Mouse (Mus musculus) midbrain, embryonic 14.5 days (tissue): Measurements from ENCODE around the gene Adgrl2. TPM values are rescaled to one million over a fixed set of nuclear protein-coding genes. Genes with fewer than 3 reads are reported as not detected.

Experiments
- ATAC-seq: fragments of 200-750 bp; cut with Nextera tagmentation; 2 replicates; pipeline ENCODE4 v1.8.0; 2017; ENCODE audit warnings: moderate number of reproducible peaks, moderate library complexity; ENCODE audit not compliant: low FRiP score, low TSS enrichment
- DNase-seq: peaks from one replicate; pipeline ENCODE4 v3.0.0-alpha.2; 2015
- H3K27ac ChIP-seq: fragments of 300-500 bp; sonication (generic); replicated peaks from 2 replicates; pipeline ENCODE4 v1.5.1; 2014; ENCODE audit warnings: mild to moderate bottlenecking, low read depth, low read length, moderate library complexity
- H3K27me3 ChIP-seq: fragments of 300-500 bp; sonication (generic); 2 replicates; pipeline ENCODE4 v1.6.1; 2014; ENCODE audit warnings: low read length, control low read depth, mixed read lengths; ENCODE audit not compliant: control insufficient read depth, insufficient read depth
- H3K36me3 ChIP-seq: fragments of 300-500 bp; sonication (generic); 2 replicates; pipeline ENCODE4 v1.6.1; 2014; ENCODE audit warnings: low read length, control low read depth; ENCODE audit not compliant: control insufficient read depth, insufficient read depth
- H3K4me1 ChIP-seq: fragments of 300-500 bp; sonication (generic); 2 replicates; pipeline ENCODE4 v1.6.1; 2014; ENCODE audit warnings: mild to moderate bottlenecking, antibody characterized with exemption, low read length, control low read depth; ENCODE audit not compliant: control insufficient read depth, insufficient read depth
- H3K4me2 ChIP-seq: fragments of 300-500 bp; sonication (generic); 2 replicates; pipeline ENCODE4 v1.6.1; 2014; ENCODE audit warnings: mild to moderate bottlenecking, low read length, moderate library complexity
- H3K4me3 ChIP-seq: fragments of 300-500 bp; sonication (generic); replicated peaks from 2 replicates; pipeline ENCODE4 v1.5.1; 2014; ENCODE audit warnings: low read depth, low read length
- H3K9ac ChIP-seq: fragments of 300-500 bp; sonication (generic); replicated peaks from 2 replicates; pipeline ENCODE4 v1.6.1; 2014; ENCODE audit warnings: mild to moderate bottlenecking, low read length, moderate library complexity
- H3K9me3 ChIP-seq: fragments of 300-500 bp; sonication (generic); 2 replicates; pipeline ENCODE4 v1.6.1; 2016; ENCODE audit warnings: low read length, control low read depth, mixed read lengths; ENCODE audit not compliant: control insufficient read depth
- WGBS: fragments of 180-500 bp; shearing (Covaris S2); extraction: QIAGEN DNeasy Blood & Tissue Kit; methylation state at CpG from one replicate; pipeline ENCODE4 v1.1.7; 2014; 5-methylcytosine and 5-hydroxymethylcytosine counted together
- polyA plus RNA-seq: library from polyadenylated mRNA; unstranded; fragments of >200 nt; fragmentation: Nextera tagmentation; extraction: Ambion mirVana; gene quantifications from 2 replicates; pipeline ENCODE4 v1.2.1, GENCODE M21; 2014

The Adgrl2 gene
- polyA plus RNA-seq, 1 experiment from 2014 or later: 160 TPM

DNA sequence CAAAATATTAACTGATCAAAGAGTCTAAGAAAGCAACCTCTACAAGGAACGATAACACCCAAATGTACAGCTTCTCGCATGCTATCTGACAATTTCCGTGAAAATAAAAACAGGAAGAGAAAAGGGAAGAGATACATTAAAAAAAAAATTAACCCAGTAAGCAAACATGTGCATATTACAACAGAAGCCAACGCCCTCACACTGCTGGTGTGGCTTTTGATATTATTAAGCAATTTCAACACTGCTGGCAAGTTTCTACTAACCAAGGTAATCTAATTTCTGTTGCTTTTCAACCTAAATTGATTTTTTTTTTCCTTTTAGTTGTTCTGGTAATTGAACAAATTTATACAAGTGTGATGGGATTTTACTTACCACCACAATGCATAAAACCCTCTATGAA lies 8.0 kb downstream of the Adgrl2 start:
- no peak overlapping the region for H3K9ac ChIP-seq
- peaks cover 37% of the 10 kb centered on the region for H3K4me1 ChIP-seq
- H3K4me3 ChIP-seq: no peak overlapping the region
- no peak for ATAC-seq
- no peaks in the 10 kb centered on the region for H3K27me3 ChIP-seq
- no peaks in the 10 kb centered on the region for H3K9me3 ChIP-seq
- no peak overlapping the region; the same call in 1 of the 2 replicates for H3K4me2 ChIP-seq
- no peak overlapping the region for H3K27ac ChIP-seq
- H3K36me3 ChIP-seq: no peaks in the 10 kb centered on the region
- DNase-seq: no peak
- 82% methylated on average over 4 of the region's 4 CpGs for WGBS

DNA sequence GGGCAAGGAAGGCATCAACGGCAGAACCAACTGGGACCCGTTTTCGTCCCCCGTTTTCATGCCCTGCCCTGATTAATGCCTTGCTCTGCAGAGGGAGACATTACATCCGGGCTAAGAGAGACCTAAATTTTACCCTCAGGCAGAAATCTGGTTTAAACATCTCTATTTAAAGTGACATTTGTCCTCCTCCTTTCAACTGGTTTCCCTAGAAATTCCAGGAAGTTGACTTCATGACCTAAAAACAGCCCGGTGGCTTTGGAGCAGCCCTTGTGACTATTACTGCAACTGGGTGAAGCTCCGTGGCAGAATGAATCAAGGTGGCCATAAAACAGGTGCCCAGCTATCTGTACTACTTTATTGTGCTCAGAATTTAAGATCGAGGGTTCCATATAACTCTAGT lies 8.6 kb downstream of the Adgrl2 start:
- H3K4me2 ChIP-seq: peak overlapping the region; percentile 20; the same call in 1 of the 2 replicates

DNA sequence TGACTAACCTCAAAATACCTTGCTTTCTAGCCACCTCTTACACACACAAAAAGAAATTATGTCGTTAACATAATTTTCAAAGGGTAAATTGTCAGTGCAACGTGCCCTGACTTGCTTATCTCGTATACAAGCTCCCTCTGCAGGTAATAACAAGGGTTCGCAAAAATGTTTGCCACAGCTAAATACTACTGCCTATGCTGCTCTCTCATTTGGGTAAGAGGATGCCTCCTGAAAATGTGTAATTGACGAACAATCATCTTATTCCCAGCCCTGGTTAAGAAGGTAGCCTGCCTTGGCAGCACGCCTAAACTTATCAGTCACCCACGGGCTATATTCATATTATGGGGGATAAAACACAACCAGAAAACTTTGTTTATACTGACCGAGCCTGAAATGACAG lies 11.8 kb downstream of the Adgrl2 start:
- no peak for ATAC-seq
- H3K4me1 ChIP-seq: peaks cover 30% of the 10 kb centered on the region
- no peaks in the 10 kb centered on the region for H3K9me3 ChIP-seq
- H3K4me3 ChIP-seq: no peak overlapping the region
- H3K27ac ChIP-seq: no peak overlapping the region
- H3K4me2 ChIP-seq: peak overlapping the region; percentile 61; the same call in 1 of the 2 replicates
- H3K27me3 ChIP-seq: no peaks in the 10 kb centered on the region
- H3K36me3 ChIP-seq: no peaks in the 10 kb centered on the region
- 43% methylated on average over 8 of the region's 8 CpGs for WGBS
- DNase-seq: peak; percentile 74
- no peak overlapping the region for H3K9ac ChIP-seq

More for the DNA sequence above, 8.6 kb downstream of the Adgrl2 start:
- ATAC-seq (no peak), DNase-seq (no peak)
- no peaks in the 10 kb centered on the region for H3K36me3 ChIP-seq
- H3K27me3 ChIP-seq: no peaks in the 10 kb centered on the region
- no peaks in the 10 kb centered on the region for H3K9me3 ChIP-seq
- no peak overlapping the region for H3K9ac ChIP-seq
- 63% methylated on average over 8 of the region's 8 CpGs for WGBS
- no peak overlapping the region for H3K4me3 ChIP-seq
- no peak overlapping the region for H3K27ac ChIP-seq
- H3K4me1 ChIP-seq: peaks cover 43% of the 10 kb centered on the region

DNA sequence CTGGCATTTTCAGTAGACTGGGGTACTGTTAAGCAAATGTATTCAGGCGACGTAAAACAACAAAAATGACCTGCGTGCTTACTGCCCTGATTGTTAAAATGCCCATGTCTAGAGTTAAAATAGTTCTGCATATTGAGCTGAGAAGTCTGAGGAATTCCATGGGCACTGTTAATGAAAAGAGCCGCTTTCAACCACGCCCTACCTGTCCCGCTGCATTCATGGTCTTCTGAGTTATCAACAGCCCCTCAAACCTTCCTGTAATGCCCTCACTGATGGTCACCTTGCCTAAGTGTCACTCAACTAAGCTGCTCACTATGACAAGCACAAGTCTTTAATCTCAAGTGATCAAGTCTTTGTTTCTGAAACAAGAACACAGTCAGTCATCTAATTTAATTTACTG lies 12.5 kb downstream of the Adgrl2 start:
- DNase-seq (no peak), ATAC-seq (no peak)
- Histone ChIP-seq H3K9me3 (no peaks in the 10 kb centered on the region), H3K9ac (no peak overlapping the region; the same call in 1 of the 2 replicates), H3K27ac (no peak overlapping the region), H3K4me2 (peak overlapping the region; percentile 61), H3K4me1 (peaks cover 29% of the 10 kb centered on the region), H3K27me3 (no peaks in the 10 kb centered on the region), H3K36me3 (no peaks in the 10 kb centered on the region), H3K4me3 (no peak overlapping the region)
- 63% methylated on average over 6 of the region's 6 CpGs for WGBS

DNA sequence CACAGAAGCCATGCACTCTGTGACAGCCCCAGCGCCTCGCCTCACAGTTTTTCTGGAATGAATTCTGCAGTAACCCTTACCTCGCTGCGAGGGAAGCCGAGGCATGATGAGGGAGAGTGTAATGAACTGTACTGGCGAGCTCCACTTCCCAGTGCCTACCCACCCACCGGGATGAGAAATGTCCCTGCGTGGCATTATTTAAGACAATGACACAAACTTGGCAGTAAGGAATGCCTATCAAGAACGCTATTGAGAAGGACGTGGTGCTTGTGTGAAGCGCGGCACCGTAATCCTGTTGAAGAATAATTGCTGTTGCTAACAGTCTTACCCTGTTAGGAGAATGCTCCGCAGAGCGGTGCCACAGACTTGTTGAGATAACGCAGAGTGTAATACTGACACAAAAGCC lies 13.2 kb downstream of the Adgrl2 start:
- ATAC-seq (peak; percentile 80; the same call in 1 of the 2 replicates), DNase-seq (peak; percentile 83)
- Histone ChIP-seq H3K9me3 (no peaks in the 10 kb centered on the region), H3K4me1 (peaks cover 26% of the 10 kb centered on the region), H3K27ac (peak overlapping the region; percentile 58), H3K9ac (peak overlapping the region; percentile 43), H3K36me3 (no peaks in the 10 kb centered on the region), H3K27me3 (no peaks in the 10 kb centered on the region), H3K4me3 (peak overlapping the region; percentile 32), H3K4me2 (peak overlapping the region; percentile 61)
- 1% methylated on average over 16 of the region's 16 CpGs for WGBS

DNA sequence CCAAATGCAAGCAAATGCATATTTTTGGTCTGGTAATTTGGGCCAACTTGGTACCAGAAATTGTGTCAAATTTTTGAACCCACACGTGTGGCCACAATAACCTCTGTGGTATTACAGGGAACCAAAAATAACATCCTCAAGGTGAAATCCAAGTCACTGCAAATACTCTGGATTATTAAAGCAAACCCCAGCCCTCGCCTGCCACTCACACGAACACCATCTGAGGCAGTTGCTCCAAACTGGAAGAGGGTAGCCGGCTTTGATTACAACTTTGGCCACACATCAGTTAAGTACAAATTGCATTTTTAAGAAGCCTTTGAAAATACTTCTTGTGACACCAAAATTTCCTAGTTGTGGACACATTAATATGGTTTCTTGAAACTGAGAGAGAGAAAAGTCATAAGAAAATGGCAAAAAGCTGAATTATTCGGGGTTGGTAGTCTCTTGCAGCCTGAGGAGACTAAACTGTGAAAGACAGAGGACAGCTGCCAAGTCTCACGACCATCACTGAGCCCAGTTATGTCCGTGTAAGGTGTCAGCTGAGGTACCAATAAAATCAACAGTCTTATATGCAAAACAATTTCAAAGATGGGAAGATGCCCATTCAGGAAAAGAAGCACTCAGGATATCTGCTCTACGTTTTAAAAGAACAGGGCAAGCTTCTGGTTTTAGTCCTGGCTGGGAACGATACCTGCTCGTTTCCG lies 18.3 kb downstream of the Adgrl2 start:
- no peaks in the 10 kb centered on the region for H3K9me3 ChIP-seq
- 84% methylated on average over 11 of the region's 11 CpGs for WGBS
- no peak overlapping the region for H3K4me3 ChIP-seq
- DNase-seq (no peak), ATAC-seq (no peak)
- no peaks in the 10 kb centered on the region for H3K27me3 ChIP-seq
- no peaks in the 10 kb centered on the region for H3K36me3 ChIP-seq
- H3K27ac ChIP-seq: no peak overlapping the region
- H3K4me2 ChIP-seq: no peak overlapping the region
- no peak overlapping the region for H3K9ac ChIP-seq
- H3K4me1 ChIP-seq: peaks cover 4% of the 10 kb centered on the region

DNA sequence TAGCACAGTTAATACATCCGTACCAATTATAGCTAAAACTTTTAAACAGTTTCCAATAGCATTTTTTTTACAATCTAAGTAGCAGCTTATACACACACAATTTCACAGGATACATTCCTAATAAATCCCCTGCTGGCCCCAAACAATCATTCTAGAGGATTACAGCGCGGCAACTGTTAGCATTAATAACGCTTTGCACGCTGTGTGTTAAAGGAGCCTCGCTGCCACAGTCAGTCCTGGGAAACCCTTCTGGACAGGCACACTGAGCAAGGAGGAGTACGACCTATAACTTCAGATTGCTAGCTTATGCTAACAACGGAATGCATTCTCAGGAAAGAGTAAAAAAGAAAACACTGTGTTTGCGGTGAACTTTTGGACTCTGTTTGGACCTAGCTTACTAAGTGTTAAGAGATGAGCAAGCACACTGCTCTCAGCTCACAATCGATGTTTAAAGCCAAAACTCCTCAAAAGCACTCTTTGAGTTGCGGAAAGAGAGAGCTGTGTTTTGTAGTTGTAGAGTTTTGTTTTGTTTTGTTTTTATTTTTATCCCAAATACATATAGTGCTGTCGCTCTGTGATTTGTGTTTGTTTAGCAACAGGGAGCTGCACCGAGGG lies 25.3 kb downstream of the Adgrl2 start:
- DNase-seq (peak; percentile 48), ATAC-seq (no peak)
- Histone ChIP-seq H3K36me3 (no peaks in the 10 kb centered on the region), H3K9ac (no peak overlapping the region), H3K4me3 (no peak overlapping the region), H3K9me3 (no peaks in the 10 kb centered on the region), H3K27me3 (no peaks in the 10 kb centered on the region), H3K4me2 (no peak overlapping the region), H3K4me1 (peaks cover 21% of the 10 kb centered on the region), H3K27ac (no peak overlapping the region)
- 43% methylated on average over 13 of the region's 13 CpGs for WGBS

DNA sequence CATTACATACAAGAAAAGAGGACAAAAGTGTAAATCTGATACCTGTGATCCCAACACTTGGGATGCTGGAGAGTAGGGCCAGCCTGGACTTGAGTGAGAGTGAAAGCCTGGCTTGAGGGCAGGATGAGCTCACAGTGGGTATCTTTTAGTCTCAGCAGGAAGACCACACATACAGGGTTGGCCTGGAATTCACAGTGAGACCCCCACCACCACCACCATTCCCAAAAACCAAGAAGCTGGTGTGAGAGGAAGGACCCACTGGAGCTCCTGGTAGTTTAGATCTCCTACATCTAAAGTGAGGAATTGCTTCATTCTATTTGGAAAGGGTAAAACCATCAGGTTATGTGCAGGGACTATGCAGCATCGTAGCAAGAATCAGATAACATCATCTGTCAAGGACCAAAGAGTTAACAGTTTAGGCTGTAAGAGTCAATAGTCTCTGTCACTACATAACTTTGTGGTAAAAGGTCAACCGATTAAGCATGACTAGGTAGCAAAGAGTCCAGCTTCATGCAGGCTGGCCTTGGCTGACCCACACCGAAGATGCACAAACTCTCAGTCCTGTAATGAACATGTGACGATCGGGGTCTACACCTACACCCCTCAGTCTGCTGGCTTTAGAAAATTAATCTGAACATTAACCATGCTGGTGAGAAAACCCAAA lies 26.8 kb downstream of the Adgrl2 start:
- no peak overlapping the region for H3K4me3 ChIP-seq
- 91% methylated on average over 5 of the region's 5 CpGs for WGBS
- DNase-seq (no peak), ATAC-seq (no peak)
- no peak overlapping the region for H3K4me2 ChIP-seq
- peaks cover 34% of the 10 kb centered on the region for H3K4me1 ChIP-seq
- H3K27ac ChIP-seq: no peak overlapping the region
- H3K9me3 ChIP-seq: no peaks in the 10 kb centered on the region
- H3K9ac ChIP-seq: no peak overlapping the region
- H3K36me3 ChIP-seq: no peaks in the 10 kb centered on the region
- H3K27me3 ChIP-seq: no peaks in the 10 kb centered on the region
